Mouse (Mus musculus) ES-E14 (cell line): ENCODE measurements around the gene Rex1bd.

Experiments used
- CHD2 ChIP-seq: IDR thresholded peaks from 2 replicates; pipeline ENCODE4 v1.6.1; 2014; ENCODE audit warnings: mild to moderate bottlenecking, low read depth, low read length, inconsistent platforms
- MAFK ChIP-seq: IDR thresholded peaks from 2 replicates; pipeline ENCODE4 v1.6.1; 2014; ENCODE audit warnings: mild to moderate bottlenecking, low read depth, low read length, inconsistent platforms; ENCODE audit not compliant: insufficient read depth
- ZC3H11A ChIP-seq: IDR thresholded peaks from 2 replicates; pipeline ENCODE4 v1.6.1; 2012; ENCODE audit warnings: low read depth, mild to moderate bottlenecking, inconsistent platforms, low read length, borderline replicate concordance

GRCm38 (mm10) chr8:70530314-70530713 lies 23.8 kb upstream of the Rex1bd start:
- TF ChIP-seq ZC3H11A (no peak), MAFK (no peak), CHD2 (no peak)
